Mouse (Mus musculus) testis, adult 2 months (tissue): ENCODE measurements at regions not wholly inside any gene's neighbourhood (a gene's known extent, or its start where the extent isn't known, plus 50 kb on each side); places are given as distances from the start of the nearest gene placed in this dataset.

Experiments used
- CTCF ChIP-seq: fragments of 200-500 bp; IDR thresholded peaks from 2 replicates; pipeline ENCODE4 v1.5.1; 2012; ENCODE audit warnings: low read depth, mild to moderate bottlenecking, inconsistent platforms, low read length, moderate library complexity; ENCODE audit not compliant: control insufficient read depth, insufficient read depth, insufficient replicate concordance
- POLR2A ChIP-seq: fragments of 200-500 bp; IDR thresholded peaks from 2 replicates; pipeline ENCODE4 v1.6.1; 2012; ENCODE audit warnings: low read depth, mild to moderate bottlenecking, inconsistent platforms, low read length, moderate library complexity; ENCODE audit not compliant: control insufficient read depth

GRCm38 (mm10) chr13:33586065-33586464 lies 75.1 kb upstream of the Serpinb6d start:
- TF ChIP-seq POLR2A (no peak), CTCF (no peak)
